In the genomic region with DNA sequence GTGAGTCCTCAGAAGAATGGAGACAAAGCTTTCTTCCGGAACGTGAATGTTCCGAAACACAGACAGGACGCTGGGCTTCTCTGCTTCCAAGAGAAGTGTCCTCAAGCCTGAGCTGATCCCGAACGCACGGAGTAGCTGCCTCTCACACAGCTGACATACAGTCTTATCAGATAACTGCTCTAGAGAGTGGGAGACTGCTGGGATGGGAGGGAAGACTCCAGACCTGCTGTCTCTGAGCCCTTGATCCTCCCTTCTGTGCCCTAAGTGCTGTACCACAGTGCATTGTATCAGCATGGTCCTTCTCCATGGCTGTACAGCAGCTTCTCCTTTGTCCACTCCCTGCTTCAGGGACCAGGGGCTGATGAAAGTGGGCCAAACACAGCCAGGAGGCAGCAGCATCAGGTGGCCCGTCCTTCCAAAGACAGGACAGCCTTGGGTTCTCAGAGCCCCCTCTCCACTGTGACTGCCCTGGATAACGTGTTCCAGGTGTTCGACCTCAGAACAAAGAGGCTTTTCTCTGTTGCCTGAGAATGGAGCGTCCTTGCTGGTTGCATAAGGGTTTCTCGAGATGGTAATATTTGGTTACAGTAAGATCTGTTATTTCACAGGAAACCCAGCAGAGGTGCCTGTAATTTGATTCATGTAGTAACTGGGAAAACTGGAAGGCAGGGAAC, we compare ENCODE assay signal across 18 mouse cellular contexts. TPM values are rescaled to one million over a fixed set of nuclear protein-coding genes. Genes with fewer than 3 reads are reported as not detected.
A peak's percentile ranks its signal among the peaks of the same experiment; 100 is the strongest.
DNase-seq lines count a peak whose midpoint lies in the region; ATAC-seq and TF ChIP-seq lines count a peak whose summit lies in the region.
"Had no signal": no experiment of that assay in that cellular context is flagged by ENCODE, and none has a peak within 500 bp of the region (broad histone marks: within the 10 kb centered on the region; RNA-seq: fewer than 3 reads in every experiment).

No protein-coding gene starts in this region.

- H3K27me3 ChIP-seq in hindbrain, embryonic 12.5 days, result peaks cover 8% of the 10 kb centered on the region
- H3K27me3 ChIP-seq in hindbrain, embryonic 14.5 days (ENCODE audit: control insufficient read depth, insufficient read depth, low read length), result no peaks in the 10 kb centered on the region
- H3K27me3 ChIP-seq in testis, adult 2 months (ENCODE audit: control insufficient read depth, insufficient read depth, low read length), result no peaks in the 10 kb centered on the region
- H3K27me3 ChIP-seq in embryonic facial prominence, embryonic 13.5 days, result no peaks in the 10 kb centered on the region
- H3K27me3 ChIP-seq: forebrain, embryonic 15.5 days; liver, embryonic 12.5 days; lung, embryonic 15.5 days had no signal

- no peak overlapping the region for H3K4me3 ChIP-seq in hindbrain, embryonic 12.5 days
- no peak overlapping the region for H3K4me3 ChIP-seq in hindbrain, embryonic 14.5 days (replicated peaks; ENCODE audit: low read length)
- H3K4me3 ChIP-seq in testis, adult 2 months (ENCODE audit: control insufficient read depth, low read depth, low read length), result peak overlapping the region; percentile 63
- H3K4me3 ChIP-seq in embryonic facial prominence, embryonic 13.5 days, result no peak overlapping the region
- H3K4me3 ChIP-seq: forebrain, embryonic 15.5 days; liver, embryonic 12.5 days; lung, embryonic 15.5 days had no signal

- 49% methylated on average over 12 of the region's 12 CpGs for WGBS in hindbrain, embryonic 12.5 days
- 65% methylated on average over 12 of the region's 12 CpGs for WGBS in hindbrain, embryonic 14.5 days
- WGBS in embryonic facial prominence, embryonic 13.5 days, result 35% methylated on average over 12 of the region's 12 CpGs

- no peak for TF ChIP-seq CTCF in testis, adult 2 months (IDR thresholded peaks at IDR 0.05; ENCODE audit: control insufficient read depth, insufficient read depth, insufficient replicate concordance, low read depth, low read length)

- H3K36me3 ChIP-seq in hindbrain, embryonic 12.5 days, result no peaks in the 10 kb centered on the region
- H3K36me3 ChIP-seq in hindbrain, embryonic 14.5 days (replicated peaks; ENCODE audit: control insufficient read depth, insufficient read depth), result no peaks in the 10 kb centered on the region
- no peaks in the 10 kb centered on the region for H3K36me3 ChIP-seq in testis, adult 2 months (ENCODE audit: control insufficient read depth, insufficient read depth, low read length)
- H3K36me3 ChIP-seq in embryonic facial prominence, embryonic 13.5 days, result no peaks in the 10 kb centered on the region
- H3K36me3 ChIP-seq: forebrain, embryonic 15.5 days; liver, embryonic 12.5 days; lung, embryonic 15.5 days had no signal

- H3K9ac ChIP-seq in hindbrain, embryonic 12.5 days, result no peak overlapping the region
- no peak overlapping the region for H3K9ac ChIP-seq in hindbrain, embryonic 14.5 days
- H3K9ac ChIP-seq in embryonic facial prominence, embryonic 13.5 days, result no peak overlapping the region
- H3K9ac ChIP-seq: forebrain, embryonic 15.5 days; liver, embryonic 12.5 days; lung, embryonic 15.5 days had no signal

- no peak for TF ChIP-seq POLR2A in testis, adult 2 months (IDR thresholded peaks at IDR 0.05; ENCODE audit: control insufficient read depth, low read depth, low read length)

- DNase-seq in hindbrain, embryonic 14.5 days (ENCODE audit: low spot score), result no peak
- no peak for DNase-seq in testis, postnatal 10 days (ENCODE audit: low spot score)
- peak; percentile 58 for DNase-seq in mesoderm, embryonic 11.5 days (ENCODE audit: low read depth, low spot score)
- no peak for DNase-seq in adrenal gland, postnatal 10 days
- no peak for DNase-seq in gastrocnemius, postnatal 10 days
- DNase-seq: cerebellum, postnatal 10 days; right cerebral cortex, postnatal 14 days; thymus, postnatal 36 days had no signal

- H3K4me2 ChIP-seq in hindbrain, embryonic 12.5 days (replicated peaks), result no peak overlapping the region
- no peak overlapping the region for H3K4me2 ChIP-seq in hindbrain, embryonic 14.5 days (replicated peaks)
- no peak overlapping the region for H3K4me2 ChIP-seq in embryonic facial prominence, embryonic 13.5 days
- H3K4me2 ChIP-seq: forebrain, embryonic 15.5 days; liver, embryonic 12.5 days; lung, embryonic 15.5 days had no signal

- H3K27ac ChIP-seq in hindbrain, embryonic 12.5 days, result peak overlapping the region; percentile 13
- no peak overlapping the region for H3K27ac ChIP-seq in hindbrain, embryonic 14.5 days
- no peak overlapping the region for H3K27ac ChIP-seq in testis, adult 2 months (ENCODE audit: control insufficient read depth, insufficient read depth, low read depth, low read length)
- peak overlapping the region; percentile 66 for H3K27ac ChIP-seq in embryonic facial prominence, embryonic 13.5 days
- H3K27ac ChIP-seq: forebrain, embryonic 15.5 days; liver, embryonic 12.5 days; lung, embryonic 15.5 days; stomach, postnatal 0 days had no signal

- H3K4me1 ChIP-seq in hindbrain, embryonic 12.5 days, result peaks cover 19% of the 10 kb centered on the region
- peaks cover 11% of the 10 kb centered on the region for H3K4me1 ChIP-seq in hindbrain, embryonic 14.5 days (replicated peaks; ENCODE audit: control insufficient read depth, insufficient read depth, low read length)
- H3K4me1 ChIP-seq in testis, adult 2 months (ENCODE audit: control insufficient read depth, insufficient read depth, low read length), result peaks cover 12% of the 10 kb centered on the region
- peaks cover 56% of the 10 kb centered on the region for H3K4me1 ChIP-seq in embryonic facial prominence, embryonic 13.5 days

- H3K9me3 ChIP-seq in hindbrain, embryonic 12.5 days (replicated peaks), result no peaks in the 10 kb centered on the region
- no peaks in the 10 kb centered on the region for H3K9me3 ChIP-seq in hindbrain, embryonic 14.5 days (ENCODE audit: control insufficient read depth, low read length)
- no peaks in the 10 kb centered on the region for H3K9me3 ChIP-seq in embryonic facial prominence, embryonic 13.5 days
- H3K9me3 ChIP-seq: forebrain, embryonic 15.5 days; liver, embryonic 12.5 days; lung, embryonic 15.5 days had no signal

- ATAC-seq in hindbrain, embryonic 12.5 days (ENCODE audit: low FRiP score), result no peak
- no peak for ATAC-seq in hindbrain, embryonic 14.5 days (ENCODE audit: low FRiP score)
- ATAC-seq in embryonic facial prominence, embryonic 13.5 days (ENCODE audit: insufficient number of reproducible peaks, insufficient read depth, low FRiP score, low TSS enrichment, low read depth), result peak; percentile 24; the same call in 1 of the 2 replicates
- ATAC-seq: forebrain, embryonic 15.5 days; intestine, postnatal 0 days; liver, embryonic 12.5 days; midbrain, embryonic 16.5 days had no signal

RNA-seq across cellular contexts. Expression of gene Aldh1a3, which starts 24.4 kb away (rescaled TPM):
- 7.5 and 22.2 TPM in 2 replicates for polyA plus RNA-seq in hindbrain, embryonic 12.5 days (2016; fragmentation: Nextera tagmentation; extraction: Ambion mirVana)
- 2.3 and 2.5 TPM in 2 replicates for polyA plus RNA-seq in hindbrain, embryonic 14.5 days (2014; fragmentation: Nextera tagmentation; extraction: Ambion mirVana)
- 1.1 and 1.6 TPM in 2 replicates for polyA plus RNA-seq in testis, adult 2 months (2012; rRNA removed)
- polyA plus RNA-seq in embryonic facial prominence, embryonic 13.5 days (2015; fragmentation: Nextera tagmentation; extraction: Ambion mirVana), result 17.3 and 18.8 TPM in 2 replicates
- 10 to 100 TPM; 11.4 to 12.4 TPM for total RNA-seq in adrenal gland, postnatal 10 days (2021)
- 1 to 10 TPM; 7.4 to 9.0 TPM for total RNA-seq in gastrocnemius, postnatal 10 days (2021)
- total RNA-seq: hematopoietic stem cell, adult 5-6 weeks had no signal

Comparison
In these comparisons a context has a peak if more than half of its experiments do, and no peak if none do; other contexts are left out.
1. H3K27ac ChIP-seq: peak in hindbrain, embryonic 12.5 days (single experiment) and embryonic facial prominence, embryonic 13.5 days (single experiment); none in hindbrain, embryonic 14.5 days (single experiment) and testis, adult 2 months (single experiment).